ENCODE assay signal across 8 mouse cellular contexts in the genomic region with DNA sequence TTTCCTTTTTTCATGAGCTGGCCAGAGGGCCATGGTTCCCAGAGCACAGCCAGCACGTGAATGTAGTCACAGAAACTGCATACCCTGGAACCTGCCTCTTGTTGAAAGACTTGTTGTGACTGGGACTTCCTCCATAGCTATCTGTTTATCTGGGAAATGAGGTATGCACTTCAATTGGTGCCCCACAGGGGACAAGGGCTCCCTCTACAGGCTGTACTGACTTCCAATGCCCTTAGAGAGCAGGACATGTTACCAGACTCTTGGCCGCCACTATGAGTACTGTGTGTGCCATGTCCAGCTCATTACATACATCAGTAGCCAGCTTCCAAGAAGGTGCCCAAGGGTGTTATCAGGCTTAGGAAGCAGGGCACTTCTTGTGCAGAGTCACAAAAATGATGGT. TPM values are rescaled to one million over a fixed set of nuclear protein-coding genes. Genes with fewer than 3 reads are reported as not detected.
A peak's percentile ranks its signal among the peaks of the same experiment; 100 is the strongest.
DNase-seq lines count a peak whose midpoint lies in the region; ATAC-seq and TF ChIP-seq lines count a peak whose summit lies in the region.

No protein-coding gene starts in this region.

- H3K9me3 ChIP-seq in ES-Bruce4 (replicated peaks; ENCODE audit: control insufficient read depth, insufficient read depth, low read length, poor library complexity, severe bottlenecking), result no peaks in the 10 kb centered on the region
- no peaks in the 10 kb centered on the region for H3K9me3 ChIP-seq in forebrain, embryonic 15.5 days
- H3K9me3 ChIP-seq in embryonic facial prominence, embryonic 10.5 days, result no peaks in the 10 kb centered on the region

- H3K9ac ChIP-seq in ES-Bruce4 (ENCODE audit: low read depth, poor library complexity, severe bottlenecking), result no peak overlapping the region
- H3K9ac ChIP-seq in forebrain, embryonic 15.5 days (replicated peaks), result no peak overlapping the region

- no peak for TF ChIP-seq EP300 in ES-Bruce4 (IDR thresholded peaks at IDR 0.05; ENCODE audit: insufficient read depth, low read depth, low read length)

- TF ChIP-seq POLR2A in ES-Bruce4 (IDR thresholded peaks at IDR 0.05; ENCODE audit: insufficient read depth, low read length), result no peak

- H3K27me3 ChIP-seq in ES-Bruce4 (ENCODE audit: control insufficient read depth, insufficient read depth, low read length, poor library complexity, severe bottlenecking), result no peaks in the 10 kb centered on the region
- H3K27me3 ChIP-seq in forebrain, embryonic 15.5 days, result no peaks in the 10 kb centered on the region
- no peaks in the 10 kb centered on the region for H3K27me3 ChIP-seq in embryonic facial prominence, embryonic 10.5 days (replicated peaks; ENCODE audit: low read depth, poor library complexity, severe bottlenecking)

- 81% methylated on average over 2 of the region's 2 CpGs for WGBS in forebrain, embryonic 15.5 days
- 84% methylated on average over 2 of the region's 2 CpGs for WGBS in embryonic facial prominence, embryonic 10.5 days

- no peak overlapping the region for H3K27ac ChIP-seq in ES-Bruce4 (ENCODE audit: insufficient read depth, low read length)
- H3K27ac ChIP-seq in forebrain, embryonic 15.5 days (replicated peaks), result no peak overlapping the region
- H3K27ac ChIP-seq in embryonic facial prominence, embryonic 10.5 days (replicated peaks), result no peak overlapping the region

- no peak overlapping the region for H3K4me2 ChIP-seq in forebrain, embryonic 15.5 days (replicated peaks)

- H3K4me1 ChIP-seq in ES-Bruce4 (ENCODE audit: control insufficient read depth, insufficient read depth, low read length), result no peaks in the 10 kb centered on the region
- no peaks in the 10 kb centered on the region for H3K4me1 ChIP-seq in forebrain, embryonic 15.5 days
- H3K4me1 ChIP-seq in embryonic facial prominence, embryonic 10.5 days, result no peaks in the 10 kb centered on the region

- peak; percentile 69 for DNase-seq in layer of hippocampus, adult 11-12 months (ENCODE audit: low spot score)
- DNase-seq in layer of hippocampus, adult 9-10 months (ENCODE audit: low spot score), result no peak
- peak; percentile 69 for DNase-seq in brain, adult 2 months (ENCODE audit: low read depth, low spot score)
- peak; percentile 42 to 61 for DNase-seq in lung, adult 18-20 months
- no peak for DNase-seq in adrenal gland, postnatal 25 days
- no peak for DNase-seq in embryonic facial prominence, embryonic 10.5 days (ENCODE audit: low spot score)

- peaks cover 24% of the 10 kb centered on the region for H3K36me3 ChIP-seq in ES-Bruce4 (ENCODE audit: control insufficient read depth, insufficient read depth, low read length, poor library complexity, severe bottlenecking)
- H3K36me3 ChIP-seq in forebrain, embryonic 15.5 days, result peaks cover 72% of the 10 kb centered on the region
- peaks cover 99% of the 10 kb centered on the region for H3K36me3 ChIP-seq in embryonic facial prominence, embryonic 10.5 days (replicated peaks)

- no peak overlapping the region for H3K4me3 ChIP-seq in ES-Bruce4 (ENCODE audit: low read depth, low read length)
- no peak overlapping the region for H3K4me3 ChIP-seq in forebrain, embryonic 15.5 days
- H3K4me3 ChIP-seq in embryonic facial prominence, embryonic 10.5 days, result no peak overlapping the region

- peak; percentile 49 for TF ChIP-seq CTCF in ES-Bruce4 (IDR thresholded peaks at IDR 0.05; ENCODE audit: low read depth, low read length)

- no peak for ATAC-seq in forebrain, embryonic 15.5 days (replicated peaks)

RNA-seq across cellular contexts. Expression of gene Ajm1, which starts 10.3 kb away (rescaled TPM):
- polyA plus RNA-seq in ES-Bruce4 (2011; ENCODE audit: insufficient read depth, insufficient read length, low read depth, missing spikeins), result 0.55 and 0.70 TPM in 2 replicates
- total RNA-seq in adrenal gland, postnatal 25 days (2021), result 1.6 and 2.6 TPM in 2 replicates
- 5.5 and 5.9 TPM in 2 replicates for polyA plus RNA-seq in forebrain, embryonic 15.5 days (2015; fragmentation: Nextera tagmentation; extraction: Ambion mirVana)
- polyA plus RNA-seq in embryonic facial prominence, embryonic 10.5 days (2016; fragmentation: Nextera tagmentation; extraction: Ambion mirVana), result 0.05 and 0.16 TPM in 2 replicates

RNA-seq across cellular contexts. Expression of gene Rabl6, which starts 16.5 kb away (rescaled TPM):
- polyA plus RNA-seq in ES-Bruce4 (2011; ENCODE audit: insufficient read depth, insufficient read length, low read depth, missing spikeins), result 72.5 and 80.2 TPM in 2 replicates
- 108 and 118 TPM in 2 replicates for total RNA-seq in adrenal gland, postnatal 25 days (2021)
- 78.8 and 81.1 TPM in 2 replicates for polyA plus RNA-seq in forebrain, embryonic 15.5 days (2015; fragmentation: Nextera tagmentation; extraction: Ambion mirVana)
- polyA plus RNA-seq in embryonic facial prominence, embryonic 10.5 days (2016; fragmentation: Nextera tagmentation; extraction: Ambion mirVana), result 77.1 and 78.2 TPM in 2 replicates

RNA-seq across cellular contexts. Expression of gene Phpt1, which starts 16.8 kb away (rescaled TPM):
- polyA plus RNA-seq in ES-Bruce4 (2011; ENCODE audit: insufficient read depth, insufficient read length, low read depth, missing spikeins), result 37.0 and 47.9 TPM in 2 replicates
- total RNA-seq in adrenal gland, postnatal 25 days (2021), result 42.8 and 60.5 TPM in 2 replicates
- polyA plus RNA-seq in forebrain, embryonic 15.5 days (2015; fragmentation: Nextera tagmentation; extraction: Ambion mirVana), result 151 and 158 TPM in 2 replicates
- polyA plus RNA-seq in embryonic facial prominence, embryonic 10.5 days (2016; fragmentation: Nextera tagmentation; extraction: Ambion mirVana), result 146 and 155 TPM in 2 replicates

RNA-seq across cellular contexts. Expression of gene Mamdc4, which starts 17.2 kb away (rescaled TPM):
- 0.65 and 3.7 TPM in 2 replicates for polyA plus RNA-seq in ES-Bruce4 (2011; ENCODE audit: insufficient read depth, insufficient read length, low read depth, missing spikeins)
- 4.6 and 17.3 TPM in 2 replicates for total RNA-seq in adrenal gland, postnatal 25 days (2021)
- 4.2 and 5.3 TPM in 2 replicates for polyA plus RNA-seq in forebrain, embryonic 15.5 days (2015; fragmentation: Nextera tagmentation; extraction: Ambion mirVana)
- 1.9 and 7.7 TPM in 2 replicates for polyA plus RNA-seq in embryonic facial prominence, embryonic 10.5 days (2016; fragmentation: Nextera tagmentation; extraction: Ambion mirVana)

RNA-seq across cellular contexts. Expression of gene Ccdc183, which starts 25.6 kb away (rescaled TPM):
- polyA plus RNA-seq in ES-Bruce4 (2011; ENCODE audit: insufficient read depth, insufficient read length, low read depth, missing spikeins), result not detected in 2 replicates
- not detected in 2 replicates for total RNA-seq in adrenal gland, postnatal 25 days (2021)
- 0.14 and 0.20 TPM in 2 replicates for polyA plus RNA-seq in forebrain, embryonic 15.5 days (2015; fragmentation: Nextera tagmentation; extraction: Ambion mirVana)
- polyA plus RNA-seq in embryonic facial prominence, embryonic 10.5 days (2016; fragmentation: Nextera tagmentation; extraction: Ambion mirVana), result 0.10 and 0.11 TPM in 2 replicates

Comparison
In these comparisons a context has a peak if more than half of its experiments do, and no peak if none do; other contexts are left out.
1. DNase-seq: peak in layer of hippocampus, adult 11-12 months (single experiment), brain, adult 2 months (single experiment) and lung, adult 18-20 months (2 of 2); none in layer of hippocampus, adult 9-10 months (single experiment), adrenal gland, postnatal 25 days (single experiment) and embryonic facial prominence, embryonic 10.5 days (single experiment).